In genomic region chr10:107198460-107198859, GRCm38 (mm10) we compare ENCODE assay signal across 26 mouse cellular contexts.
DNase-seq lines count a peak whose midpoint lies in the region; ATAC-seq lines count a peak whose summit lies in the region.
"Had no signal": no experiment of that assay in that cellular context is flagged by ENCODE, and none has a peak within 500 bp of the region (broad histone marks: within the 10 kb centered on the region; RNA-seq: fewer than 3 reads in every experiment).

No protein-coding gene starts in this region.

- no peaks in the 10 kb centered on the region for H3K36me3 ChIP-seq in forebrain, embryonic 12.5 days (replicated peaks)
- no peaks in the 10 kb centered on the region for H3K36me3 ChIP-seq in forebrain, embryonic 10.5 days (replicated peaks)
- no peaks in the 10 kb centered on the region for H3K36me3 ChIP-seq in hindbrain, embryonic 12.5 days
- no peaks in the 10 kb centered on the region for H3K36me3 ChIP-seq in hindbrain, embryonic 16.5 days (ENCODE audit: control insufficient read depth, insufficient read depth, low read length)
- no peaks in the 10 kb centered on the region for H3K36me3 ChIP-seq in neural tube, embryonic 12.5 days
- H3K36me3 ChIP-seq: heart, embryonic 12.5 days; heart, embryonic 15.5 days; hindbrain, embryonic 15.5 days had no signal

- 87% methylated on average over 4 of the region's 4 CpGs for WGBS in forebrain, embryonic 12.5 days
- WGBS in forebrain, embryonic 10.5 days = 88% methylated on average over 4 of the region's 4 CpGs
- 68% methylated on average over 4 of the region's 4 CpGs for WGBS in hindbrain, embryonic 12.5 days
- WGBS in hindbrain, embryonic 16.5 days = 56% methylated on average over 4 of the region's 4 CpGs
- 56% methylated on average over 4 of the region's 4 CpGs for WGBS in neural tube, embryonic 12.5 days

- no peaks in the 10 kb centered on the region for H3K4me1 ChIP-seq in forebrain, embryonic 12.5 days
- no peaks in the 10 kb centered on the region for H3K4me1 ChIP-seq in forebrain, embryonic 10.5 days
- no peaks in the 10 kb centered on the region for H3K4me1 ChIP-seq in hindbrain, embryonic 12.5 days
- H3K4me1 ChIP-seq in hindbrain, embryonic 16.5 days (ENCODE audit: control insufficient read depth, insufficient read depth, low read depth, low read length) = no peaks in the 10 kb centered on the region
- H3K4me1 ChIP-seq in neural tube, embryonic 12.5 days = no peaks in the 10 kb centered on the region
- H3K4me1 ChIP-seq: heart, embryonic 12.5 days; heart, embryonic 15.5 days; hindbrain, embryonic 15.5 days had no signal

- H3K9me3 ChIP-seq in forebrain, embryonic 12.5 days = 0 out of 2 replicates have a peak, but pooled peaks cover 4% of the 10 kb centered on the region
- H3K9me3 ChIP-seq in forebrain, embryonic 10.5 days = peaks cover 4% of the 10 kb centered on the region; the same call in 1 of the 2 replicates
- peaks cover 5% of the 10 kb centered on the region; the same call in 1 of the 2 replicates for H3K9me3 ChIP-seq in hindbrain, embryonic 12.5 days (replicated peaks)
- no peaks in the 10 kb centered on the region; the same call in 1 of the 2 replicates for H3K9me3 ChIP-seq in hindbrain, embryonic 16.5 days (ENCODE audit: control insufficient read depth, low read length)
- H3K9me3 ChIP-seq in neural tube, embryonic 12.5 days = peaks cover 12% of the 10 kb centered on the region; the same call in 1 of the 2 replicates
- H3K9me3 ChIP-seq: heart, embryonic 15.5 days; hindbrain, embryonic 15.5 days had no signal

- no peak overlapping the region for H3K9ac ChIP-seq in forebrain, embryonic 12.5 days
- no peak overlapping the region for H3K9ac ChIP-seq in hindbrain, embryonic 12.5 days
- no peak overlapping the region for H3K9ac ChIP-seq in hindbrain, embryonic 16.5 days (ENCODE audit: low read depth, low read length)
- H3K9ac ChIP-seq in neural tube, embryonic 12.5 days = no peak overlapping the region
- H3K9ac ChIP-seq: forebrain, postnatal 0 days; heart, embryonic 12.5 days; heart, embryonic 15.5 days; hindbrain, embryonic 15.5 days had no signal

- H3K4me2 ChIP-seq in forebrain, embryonic 12.5 days = no peak overlapping the region
- H3K4me2 ChIP-seq in hindbrain, embryonic 12.5 days (replicated peaks) = no peak overlapping the region
- no peak overlapping the region for H3K4me2 ChIP-seq in hindbrain, embryonic 16.5 days (ENCODE audit: low read length)
- no peak overlapping the region for H3K4me2 ChIP-seq in neural tube, embryonic 12.5 days (replicated peaks)
- H3K4me2 ChIP-seq: heart, embryonic 12.5 days; heart, embryonic 15.5 days; hindbrain, embryonic 15.5 days had no signal

- no peak for DNase-seq in forebrain, embryonic 10.5 days (ENCODE audit: extremely low spot score, low spot score)
- DNase-seq in neural tube, embryonic 10.5 days (ENCODE audit: extremely low spot score, low spot score) = no peak
- DNase-seq in lung, adult 18-20 months = no peak
- DNase-seq: adrenal gland, adult 8-10 months; adrenal gland, postnatal 25 days; cerebellum, adult 18-20 months; cerebellum, adult 9-10 months; cerebellum, postnatal 14 days; forebrain, postnatal 0 days; gastrocnemius, adult 2 months; gastrocnemius, postnatal 14 days; heart, adult 18-20 months; heart, postnatal 10 days; heart, postnatal 4 days had no signal

- no peak overlapping the region for H3K27ac ChIP-seq in forebrain, embryonic 12.5 days
- H3K27ac ChIP-seq in forebrain, embryonic 10.5 days = no peak overlapping the region
- no peak overlapping the region for H3K27ac ChIP-seq in hindbrain, embryonic 12.5 days
- no peak overlapping the region for H3K27ac ChIP-seq in hindbrain, embryonic 16.5 days (ENCODE audit: low read depth, low read length)
- H3K27ac ChIP-seq in neural tube, embryonic 12.5 days = no peak overlapping the region
- H3K27ac ChIP-seq: gastrocnemius, adult 2 months; heart, embryonic 15.5 days; hindbrain, embryonic 15.5 days had no signal

- H3K4me3 ChIP-seq in forebrain, embryonic 12.5 days (replicated peaks) = no peak overlapping the region
- H3K4me3 ChIP-seq in forebrain, embryonic 10.5 days = no peak overlapping the region
- H3K4me3 ChIP-seq in hindbrain, embryonic 12.5 days = no peak overlapping the region
- no peak overlapping the region for H3K4me3 ChIP-seq in hindbrain, embryonic 16.5 days (ENCODE audit: low read length)
- H3K4me3 ChIP-seq in neural tube, embryonic 12.5 days = no peak overlapping the region
- H3K4me3 ChIP-seq: gastrocnemius, adult 2 months; heart, embryonic 12.5 days; heart, embryonic 15.5 days; hindbrain, embryonic 15.5 days had no signal

- no peaks in the 10 kb centered on the region for H3K27me3 ChIP-seq in forebrain, embryonic 12.5 days
- H3K27me3 ChIP-seq in forebrain, embryonic 10.5 days (ENCODE audit: poor library complexity, severe bottlenecking) = no peaks in the 10 kb centered on the region
- H3K27me3 ChIP-seq in hindbrain, embryonic 12.5 days = no peaks in the 10 kb centered on the region
- no peaks in the 10 kb centered on the region for H3K27me3 ChIP-seq in hindbrain, embryonic 16.5 days (replicated peaks; ENCODE audit: control insufficient read depth, insufficient read depth, low read length)
- H3K27me3 ChIP-seq in neural tube, embryonic 12.5 days (replicated peaks) = no peaks in the 10 kb centered on the region
- H3K27me3 ChIP-seq: heart, embryonic 12.5 days; heart, embryonic 15.5 days; hindbrain, embryonic 15.5 days had no signal

- 0 out of 2 replicates have a peak, but pooled peaks have one; percentile 36 for ATAC-seq in forebrain, embryonic 12.5 days (ENCODE audit: low FRiP score)
- peak; percentile 68 for ATAC-seq in hindbrain, embryonic 12.5 days (ENCODE audit: low FRiP score)
- ATAC-seq in hindbrain, embryonic 16.5 days = no peak
- peak; percentile 61; the same call in 1 of the 2 replicates for ATAC-seq in neural tube, embryonic 12.5 days (ENCODE audit: low FRiP score, low read depth)
- ATAC-seq in monocyte, adult 5-6 weeks (replicated peaks; ENCODE audit: insufficient number of reproducible peaks, low FRiP score, low TSS enrichment, poor library complexity, severe bottlenecking) = no peak
- ATAC-seq: activated CD4-positive, CD25-positive, alpha-beta regulatory T cell, adult 4 months; forebrain, embryonic 14.5 days; forebrain, postnatal 0 days; inflammation-experienced regulatory T-cells, adult 6 months; intestine, embryonic 16.5 days had no signal

Comparison
In these comparisons a context has a peak if more than half of its experiments do, and no peak if none do; other contexts are left out.
1. ATAC-seq: peak in forebrain, embryonic 12.5 days (single experiment), hindbrain, embryonic 12.5 days (single experiment) and neural tube, embryonic 12.5 days (single experiment); none in hindbrain, embryonic 16.5 days (single experiment) and monocyte, adult 5-6 weeks (single experiment).